Mouse (Mus musculus): ENCODE measurements around the gene Osr1. TPM values are rescaled to one million over a fixed set of nuclear protein-coding genes. Genes with fewer than 3 reads are reported as not detected.

The Osr1 gene
- polyA plus RNA-seq (2011; ENCODE audit: insufficient read depth, insufficient read length, low read depth, missing spikeins), result not detected in 2 replicates

DNA sequence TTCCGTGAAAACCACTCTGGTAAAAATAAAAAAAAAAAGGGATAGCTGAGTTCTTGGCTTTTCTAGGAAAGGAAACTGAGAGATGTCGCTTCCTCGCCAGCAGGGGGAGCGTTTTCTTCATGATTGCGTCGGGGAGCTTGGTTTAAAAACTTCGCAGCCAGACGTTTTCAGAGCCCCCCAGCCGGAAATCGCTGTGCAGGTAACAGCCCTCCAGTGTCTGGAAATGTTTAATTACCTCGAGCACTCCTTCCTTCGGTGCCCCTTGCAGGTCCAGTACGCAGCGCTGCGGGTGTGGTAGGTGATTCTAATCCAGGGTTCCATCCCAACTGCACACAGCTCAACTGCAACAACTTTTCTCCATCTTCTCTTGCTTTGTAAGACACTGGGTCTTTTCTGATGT, at the start of gene Osr1:
TSS of gene Osr1 (plus strand) at position 146 of the 400 bp plus-strand sequence.
- no peaks in the 10 kb centered on the region for H3K36me3 ChIP-seq (ENCODE audit: control insufficient read depth, insufficient read depth, low read length, poor library complexity, severe bottlenecking)
- no peaks in the 10 kb centered on the region for H3K4me1 ChIP-seq (ENCODE audit: control insufficient read depth, insufficient read depth, low read length)
- H3K4me3 ChIP-seq (ENCODE audit: low read depth, low read length), result no peak within 1 kb of the TSS
- TF ChIP-seq CTCF (IDR thresholded peaks at IDR 0.05; ENCODE audit: low read depth, low read length), result peak; percentile 56
- no peak for TF ChIP-seq POLR2A (IDR thresholded peaks at IDR 0.05; ENCODE audit: insufficient read depth, low read length)
- no peak for TF ChIP-seq EP300 (IDR thresholded peaks at IDR 0.05; ENCODE audit: insufficient read depth, low read depth, low read length)
- H3K27me3 ChIP-seq (ENCODE audit: control insufficient read depth, insufficient read depth, low read length, poor library complexity, severe bottlenecking), result peaks cover 24% of the 10 kb centered on the region
- H3K9ac ChIP-seq (ENCODE audit: low read depth, poor library complexity, severe bottlenecking), result no peak within 1 kb of the TSS
- H3K9me3 ChIP-seq (replicated peaks; ENCODE audit: control insufficient read depth, insufficient read depth, low read length, poor library complexity, severe bottlenecking), result no peaks in the 10 kb centered on the region
- no peak within 1 kb of the TSS for H3K27ac ChIP-seq (ENCODE audit: insufficient read depth, low read length)

DNA sequence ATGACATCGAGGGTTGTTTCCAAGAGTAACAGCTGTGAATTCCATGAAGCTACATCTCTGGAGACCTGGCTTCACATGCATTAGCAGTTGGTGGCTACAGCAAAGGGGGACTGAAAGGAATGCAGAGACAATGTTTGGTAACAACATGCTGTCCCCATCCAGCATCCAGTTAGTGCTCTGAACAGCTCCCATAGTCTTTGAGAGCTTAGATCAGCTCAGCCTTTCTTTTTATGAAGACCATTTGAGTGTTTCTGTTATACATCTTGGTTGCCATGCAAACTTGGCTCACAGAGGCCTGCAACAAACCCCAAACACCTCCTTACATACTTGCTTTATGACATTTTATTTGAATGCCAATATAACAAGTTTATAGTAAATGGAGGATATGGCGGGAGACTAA, 19.6 kb upstream of the Osr1 start:
- no peak overlapping the region for H3K4me3 ChIP-seq (ENCODE audit: low read depth, low read length)
- H3K27ac ChIP-seq (ENCODE audit: insufficient read depth, low read length), result no peak overlapping the region
- H3K9me3 ChIP-seq (replicated peaks; ENCODE audit: control insufficient read depth, insufficient read depth, low read length, poor library complexity, severe bottlenecking), result no peaks in the 10 kb centered on the region
- H3K36me3 ChIP-seq (ENCODE audit: control insufficient read depth, insufficient read depth, low read length, poor library complexity, severe bottlenecking), result no peaks in the 10 kb centered on the region
- no peaks in the 10 kb centered on the region for H3K4me1 ChIP-seq (ENCODE audit: control insufficient read depth, insufficient read depth, low read length)
- no peaks in the 10 kb centered on the region for H3K27me3 ChIP-seq (ENCODE audit: control insufficient read depth, insufficient read depth, low read length, poor library complexity, severe bottlenecking)
- TF ChIP-seq POLR2A (IDR thresholded peaks at IDR 0.05; ENCODE audit: insufficient read depth, low read length), result no peak
- no peak overlapping the region for H3K9ac ChIP-seq (ENCODE audit: low read depth, poor library complexity, severe bottlenecking)

DNA sequence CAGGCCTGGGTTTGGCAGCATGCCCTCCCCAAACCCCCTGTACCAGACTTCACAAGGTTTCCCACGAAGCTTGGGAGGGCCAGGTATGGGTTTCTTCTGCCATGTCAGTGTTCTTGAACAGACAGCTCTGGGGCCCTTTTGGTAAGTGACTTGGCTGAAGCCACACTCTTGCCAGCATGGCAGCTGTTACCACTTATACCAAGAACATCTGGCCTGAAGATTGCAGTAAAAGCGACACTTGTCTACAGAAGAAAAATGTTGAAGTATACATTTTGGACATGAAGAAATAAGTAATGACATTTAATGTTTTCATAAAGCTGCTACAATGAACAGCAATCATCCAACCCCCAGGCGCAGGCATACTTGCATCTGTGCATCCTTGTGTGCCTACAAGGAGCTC, 5.0 kb upstream of the Osr1 start:
- Histone ChIP-seq H3K4me3 (ENCODE audit: low read depth, low read length) (no peak overlapping the region), H3K9me3 (replicated peaks; ENCODE audit: control insufficient read depth, insufficient read depth, low read length, poor library complexity, severe bottlenecking) (no peaks in the 10 kb centered on the region), H3K4me1 (ENCODE audit: control insufficient read depth, insufficient read depth, low read length) (no peaks in the 10 kb centered on the region), H3K36me3 (ENCODE audit: control insufficient read depth, insufficient read depth, low read length, poor library complexity, severe bottlenecking) (no peaks in the 10 kb centered on the region), H3K27me3 (ENCODE audit: control insufficient read depth, insufficient read depth, low read length, poor library complexity, severe bottlenecking) (no peaks in the 10 kb centered on the region), H3K27ac (ENCODE audit: insufficient read depth, low read length) (no peak overlapping the region), H3K9ac (ENCODE audit: low read depth, poor library complexity, severe bottlenecking) (no peak overlapping the region)
- TF ChIP-seq EP300 (IDR thresholded peaks at IDR 0.05; ENCODE audit: insufficient read depth, low read depth, low read length) (no peak), POLR2A (IDR thresholded peaks at IDR 0.05; ENCODE audit: insufficient read depth, low read length) (no peak), CTCF (IDR thresholded peaks at IDR 0.05; ENCODE audit: low read depth, low read length) (no peak)

DNA sequence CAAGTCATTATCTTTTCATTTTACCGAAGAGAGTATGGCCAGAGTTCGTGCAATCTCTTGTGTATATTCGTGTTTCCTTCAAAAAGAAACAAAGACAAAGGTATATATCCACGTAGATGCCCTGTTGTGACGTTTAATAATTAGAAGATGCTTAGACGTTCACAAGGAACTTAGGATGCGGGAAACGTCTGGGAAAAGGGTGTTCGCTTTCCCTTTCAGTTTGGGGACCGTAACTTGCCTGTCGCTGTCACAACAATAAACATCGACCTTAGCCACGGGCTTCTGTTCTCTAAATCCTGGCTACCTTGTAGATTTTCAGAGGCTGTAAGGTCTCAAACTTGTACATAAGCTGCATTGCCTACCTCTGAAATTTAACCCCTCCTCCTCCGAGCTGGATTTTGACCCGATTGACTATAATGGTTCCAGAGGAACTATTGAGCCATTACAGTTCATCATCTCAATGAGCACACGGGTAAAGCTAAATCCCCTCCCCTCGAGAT, 630 bp downstream of the Osr1 start:
- Histone ChIP-seq H3K4me1 (ENCODE audit: control insufficient read depth, insufficient read depth, low read length) (no peaks in the 10 kb centered on the region), H3K36me3 (ENCODE audit: control insufficient read depth, insufficient read depth, low read length, poor library complexity, severe bottlenecking) (no peaks in the 10 kb centered on the region), H3K27me3 (ENCODE audit: control insufficient read depth, insufficient read depth, low read length, poor library complexity, severe bottlenecking) (peaks cover 30% of the 10 kb centered on the region), H3K27ac (ENCODE audit: insufficient read depth, low read length) (no peak overlapping the region), H3K9me3 (replicated peaks; ENCODE audit: control insufficient read depth, insufficient read depth, low read length, poor library complexity, severe bottlenecking) (no peaks in the 10 kb centered on the region), H3K9ac (ENCODE audit: low read depth, poor library complexity, severe bottlenecking) (no peak overlapping the region), H3K4me3 (ENCODE audit: low read depth, low read length) (no peak overlapping the region)
- TF ChIP-seq CTCF (IDR thresholded peaks at IDR 0.05; ENCODE audit: low read depth, low read length) (no peak), EP300 (IDR thresholded peaks at IDR 0.05; ENCODE audit: insufficient read depth, low read depth, low read length) (no peak), POLR2A (IDR thresholded peaks at IDR 0.05; ENCODE audit: insufficient read depth, low read length) (no peak)

DNA sequence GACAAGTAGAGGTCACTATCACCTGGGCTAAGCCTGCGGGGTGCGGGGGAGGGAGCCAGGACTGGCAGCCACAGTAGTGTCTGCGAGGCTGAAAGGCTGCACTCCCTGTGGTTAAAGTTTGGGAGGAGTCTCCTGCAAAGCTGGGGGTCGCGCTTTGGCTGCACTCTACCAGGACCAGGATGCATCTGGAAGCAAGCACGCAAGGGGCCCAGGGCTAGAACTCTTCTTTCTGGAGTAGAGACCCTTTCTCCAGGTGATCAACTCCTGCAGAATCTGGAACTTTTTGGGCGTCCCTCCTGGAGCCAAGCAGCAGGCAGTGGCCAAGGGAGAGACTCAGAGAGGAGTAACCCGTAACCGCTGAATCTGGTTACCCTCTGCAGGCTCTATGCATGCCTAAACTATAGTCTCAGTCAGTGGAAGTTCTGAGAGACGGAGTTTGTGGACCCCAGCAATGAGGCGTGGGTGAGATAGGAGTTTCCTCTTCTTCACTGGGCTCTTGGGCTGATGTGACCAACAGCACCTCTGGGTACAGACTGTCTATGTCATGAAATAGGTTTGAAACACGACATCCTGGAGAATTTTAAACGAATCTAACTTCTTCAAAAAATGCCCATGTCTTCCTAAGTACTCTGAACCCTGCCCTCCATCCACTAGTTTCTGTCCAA, 1.5 kb downstream of the Osr1 start:
- H3K9ac ChIP-seq (ENCODE audit: low read depth, poor library complexity, severe bottlenecking), result no peak overlapping the region
- H3K36me3 ChIP-seq (ENCODE audit: control insufficient read depth, insufficient read depth, low read length, poor library complexity, severe bottlenecking), result no peaks in the 10 kb centered on the region
- TF ChIP-seq CTCF (IDR thresholded peaks at IDR 0.05; ENCODE audit: low read depth, low read length) (no peak), POLR2A (IDR thresholded peaks at IDR 0.05; ENCODE audit: insufficient read depth, low read length) (no peak), EP300 (IDR thresholded peaks at IDR 0.05; ENCODE audit: insufficient read depth, low read depth, low read length) (no peak)
- H3K4me1 ChIP-seq (ENCODE audit: control insufficient read depth, insufficient read depth, low read length), result no peaks in the 10 kb centered on the region
- no peak overlapping the region for H3K27ac ChIP-seq (ENCODE audit: insufficient read depth, low read length)
- no peak overlapping the region for H3K4me3 ChIP-seq (ENCODE audit: low read depth, low read length)
- no peaks in the 10 kb centered on the region for H3K9me3 ChIP-seq (replicated peaks; ENCODE audit: control insufficient read depth, insufficient read depth, low read length, poor library complexity, severe bottlenecking)
- peaks cover 38% of the 10 kb centered on the region for H3K27me3 ChIP-seq (ENCODE audit: control insufficient read depth, insufficient read depth, low read length, poor library complexity, severe bottlenecking)

DNA sequence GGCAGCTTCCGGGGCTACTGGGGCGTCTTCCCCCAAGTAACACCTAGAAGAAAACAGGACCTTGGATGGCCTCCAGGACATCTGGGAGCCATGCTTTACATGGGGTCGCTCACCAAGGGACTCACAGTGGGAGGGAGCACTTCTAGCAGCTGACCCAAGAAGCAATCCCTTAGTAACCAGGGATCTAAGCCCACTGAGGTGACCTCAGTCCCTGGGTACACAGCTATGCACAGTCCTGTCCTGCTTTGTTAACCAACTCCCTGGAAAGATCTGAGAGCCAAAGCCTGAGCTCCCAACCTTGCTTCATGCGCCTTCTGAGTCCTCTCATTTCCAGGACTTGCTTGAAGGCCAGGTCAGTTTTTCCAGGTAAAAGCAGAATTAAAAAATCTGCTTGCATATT, 2.1 kb downstream of the Osr1 start:
- no peak overlapping the region for H3K4me3 ChIP-seq (ENCODE audit: low read depth, low read length)
- H3K36me3 ChIP-seq (ENCODE audit: control insufficient read depth, insufficient read depth, low read length, poor library complexity, severe bottlenecking), result no peaks in the 10 kb centered on the region
- H3K27me3 ChIP-seq (ENCODE audit: control insufficient read depth, insufficient read depth, low read length, poor library complexity, severe bottlenecking), result peaks cover 43% of the 10 kb centered on the region
- no peak overlapping the region for H3K27ac ChIP-seq (ENCODE audit: insufficient read depth, low read length)
- no peaks in the 10 kb centered on the region for H3K9me3 ChIP-seq (replicated peaks; ENCODE audit: control insufficient read depth, insufficient read depth, low read length, poor library complexity, severe bottlenecking)
- no peak overlapping the region for H3K9ac ChIP-seq (ENCODE audit: low read depth, poor library complexity, severe bottlenecking)
- TF ChIP-seq EP300 (IDR thresholded peaks at IDR 0.05; ENCODE audit: insufficient read depth, low read depth, low read length) (no peak), CTCF (IDR thresholded peaks at IDR 0.05; ENCODE audit: low read depth, low read length) (no peak), POLR2A (IDR thresholded peaks at IDR 0.05; ENCODE audit: insufficient read depth, low read length) (no peak)
- no peaks in the 10 kb centered on the region for H3K4me1 ChIP-seq (ENCODE audit: control insufficient read depth, insufficient read depth, low read length)
